Mouse (Mus musculus) cortical plate, adult 2 months (tissue): ENCODE data around the gene Fbxl7. TPM values are rescaled to one million over a fixed set of nuclear protein-coding genes. Genes with fewer than 3 reads are reported as not detected.

Source experiments
- H3K27ac ChIP-seq: fragments of 200-500 bp; 2 replicates; pipeline ENCODE4 v1.5.1; 2012; ENCODE audit warnings: low read length, control low read depth, inconsistent platforms; ENCODE audit not compliant: insufficient read depth
- H3K4me1 ChIP-seq: fragments of 200-500 bp; 2 replicates; pipeline ENCODE4 v1.6.1; 2011; ENCODE audit warnings: low read length; ENCODE audit not compliant: control insufficient read depth, insufficient read depth
- H3K4me3 ChIP-seq: fragments of 200-500 bp; 2 replicates; pipeline ENCODE4 v1.5.1; 2011; ENCODE audit warnings: mild to moderate bottlenecking, low read length, control low read depth; ENCODE audit not compliant: insufficient read depth
- CTCF ChIP-seq: fragments of 200-500 bp; IDR thresholded peaks from 2 replicates; pipeline ENCODE4 v1.5.1; 2011; ENCODE audit warnings: mild to moderate bottlenecking, control low read depth, low read length; ENCODE audit not compliant: insufficient read depth; ENCODE audit errors: extremely low read depth
- POLR2A ChIP-seq: fragments of 200-500 bp; IDR thresholded peaks from 2 replicates; pipeline ENCODE4 v1.6.1; 2011; ENCODE audit warnings: mild to moderate bottlenecking, low read length, control low read depth; ENCODE audit not compliant: insufficient read depth; ENCODE audit errors: extremely low read depth
- polyA plus RNA-seq: library from polyadenylated mRNA; depleted of rRNA; stranded (reverse); fragments of >200 nt; gene quantifications from 2 replicates; pipeline ENCODE4 v1.2.3, GENCODE M21; 2012

Fbxl7 gene
- polyA plus RNA-seq, 1 experiment = 0.96 TPM

DNA sequence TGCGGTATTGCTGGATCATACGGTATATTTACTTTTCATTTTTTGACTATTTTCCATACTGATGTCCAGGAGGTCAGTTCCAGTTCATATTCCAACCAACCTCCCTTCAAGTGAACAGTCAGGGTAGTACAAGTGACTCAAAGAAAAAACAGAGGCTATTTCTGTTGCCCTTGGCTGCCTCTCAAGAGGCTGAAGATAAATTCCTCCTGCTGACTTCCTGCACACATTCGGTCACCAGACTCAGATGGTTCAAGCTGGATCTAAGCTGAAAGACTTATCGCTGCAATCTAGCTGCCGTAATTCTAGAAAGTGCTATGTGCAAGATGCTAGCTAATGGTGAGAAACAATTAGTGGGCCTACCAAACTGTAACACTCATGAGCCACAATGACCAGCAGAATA lies 61.0 kb downstream of the Fbxl7 start:
- Histone ChIP-seq H3K27ac (no peak overlapping the region), H3K4me3 (no peak overlapping the region), H3K4me1 (no peaks in the 10 kb centered on the region)
- TF ChIP-seq CTCF (no peak), POLR2A (no peak)

DNA sequence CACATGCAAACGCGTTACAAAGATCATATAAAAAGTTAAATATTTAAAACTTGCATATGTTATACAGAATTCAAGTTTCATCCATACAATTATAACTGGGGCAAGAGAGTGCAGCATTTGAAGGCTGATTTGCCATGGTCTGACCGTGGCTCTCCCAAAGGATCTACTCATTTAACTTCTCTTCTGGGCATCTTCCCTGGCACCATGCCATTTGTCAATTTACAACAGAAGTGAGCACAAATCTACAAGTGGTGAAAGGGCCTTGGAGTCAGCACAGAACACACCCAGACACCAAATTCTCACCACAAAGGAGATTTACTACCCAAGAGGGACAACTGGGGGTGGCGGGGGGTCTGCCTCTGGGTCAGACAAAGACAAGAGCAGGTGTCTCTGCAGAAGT lies 64.2 kb downstream of the Fbxl7 start:
- no peak overlapping the region for H3K4me3 ChIP-seq
- TF ChIP-seq CTCF (no peak), POLR2A (no peak)
- H3K4me1 ChIP-seq = no peaks in the 10 kb centered on the region
- no peak overlapping the region for H3K27ac ChIP-seq

DNA sequence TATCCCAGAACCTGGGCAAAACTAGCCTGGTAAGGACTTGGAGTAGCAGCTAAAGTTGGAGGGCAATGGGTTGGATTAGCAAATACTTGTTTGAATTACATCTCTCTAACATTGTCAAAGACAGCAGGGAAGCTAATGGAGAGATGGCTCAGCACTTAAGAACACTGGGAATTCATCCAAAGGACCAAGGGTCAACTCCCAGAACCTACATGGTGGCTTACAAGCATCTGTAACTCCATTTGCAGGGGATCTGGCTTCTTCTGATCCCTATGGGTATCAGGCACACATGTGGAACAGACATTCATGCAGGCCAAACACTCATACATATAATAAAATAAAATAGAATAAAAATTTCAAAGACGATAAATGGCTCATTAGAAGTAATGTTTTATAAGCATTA lies 78.4 kb downstream of the Fbxl7 start:
- TF ChIP-seq CTCF (no peak), POLR2A (no peak)
- no peak overlapping the region for H3K27ac ChIP-seq
- H3K4me3 ChIP-seq = no peak overlapping the region
- H3K4me1 ChIP-seq = no peaks in the 10 kb centered on the region

GRCm38 (mm10) chr15:26812856-26813255 lies 82.5 kb downstream of the Fbxl7 start:
- Histone ChIP-seq H3K4me3 (no peak overlapping the region), H3K4me1 (no peaks in the 10 kb centered on the region), H3K27ac (no peak overlapping the region)
- no peak for TF ChIP-seq CTCF
- no peak for TF ChIP-seq POLR2A

- H3K4me3 ChIP-seq = no peak overlapping the region
- TF ChIP-seq CTCF = no peak
- no peak for TF ChIP-seq POLR2A
- H3K27ac ChIP-seq = no peak overlapping the region
- H3K4me1 ChIP-seq = no peaks in the 10 kb centered on the region
These were observed 85.8 kb downstream of the Fbxl7 start for GRCm38 (mm10) chr15:26809569-26809968.

- no peak overlapping the region for H3K4me3 ChIP-seq
- TF ChIP-seq POLR2A = no peak
- TF ChIP-seq CTCF = no peak
- no peaks in the 10 kb centered on the region for H3K4me1 ChIP-seq
- no peak overlapping the region for H3K27ac ChIP-seq
These were observed 91.3 kb downstream of the Fbxl7 start for GRCm38 (mm10) chr15:26804046-26804445.

- TF ChIP-seq POLR2A = no peak
- TF ChIP-seq CTCF = no peak
- no peak overlapping the region for H3K27ac ChIP-seq
- no peaks in the 10 kb centered on the region; the same call in 1 of the 2 replicates for H3K4me1 ChIP-seq
- H3K4me3 ChIP-seq = no peak overlapping the region
These were observed 95.8 kb downstream of the Fbxl7 start for GRCm38 (mm10) chr15:26799457-26800021.

- TF ChIP-seq POLR2A (no peak), CTCF (no peak)
- Histone ChIP-seq H3K4me3 (no peak overlapping the region), H3K27ac (no peak overlapping the region), H3K4me1 (no peaks in the 10 kb centered on the region; the same call in 1 of the 2 replicates)
These were observed 99.4 kb downstream of the Fbxl7 start for GRCm38 (mm10) chr15:26795937-26796336.

DNA sequence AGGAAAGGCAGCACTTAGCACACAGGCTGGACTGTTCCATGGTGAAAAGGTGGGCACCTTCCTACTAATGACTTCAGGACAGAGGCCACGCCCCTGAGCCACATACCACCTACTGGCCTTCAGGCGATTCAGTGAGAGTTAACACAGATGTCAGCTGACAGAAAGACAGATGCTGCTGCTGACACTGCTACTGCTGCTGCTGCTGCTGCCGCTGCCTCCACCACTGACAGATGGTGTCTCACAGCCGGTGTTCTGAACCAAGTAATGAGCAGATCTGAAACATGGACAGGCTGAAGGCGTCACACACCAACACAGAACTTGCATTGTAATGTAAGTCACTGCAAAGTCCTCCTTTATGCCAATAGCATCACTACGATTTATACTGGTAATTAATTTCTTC lies 99.9 kb downstream of the Fbxl7 start:
- Histone ChIP-seq H3K27ac (no peak overlapping the region), H3K4me3 (no peak overlapping the region), H3K4me1 (no peaks in the 10 kb centered on the region; the same call in 1 of the 2 replicates)
- TF ChIP-seq POLR2A = no peak
- no peak for TF ChIP-seq CTCF

- TF ChIP-seq POLR2A = no peak
- TF ChIP-seq CTCF = no peak
- Histone ChIP-seq H3K4me3 (no peak overlapping the region), H3K4me1 (no peaks in the 10 kb centered on the region), H3K27ac (no peak overlapping the region)
These were observed 108.2 kb downstream of the Fbxl7 start for GRCm38 (mm10) chr15:26787148-26787547.

GRCm38 (mm10) chr15:26780557-26780956 lies 114.8 kb downstream of the Fbxl7 start:
- TF ChIP-seq CTCF (no peak), POLR2A (no peak)
- Histone ChIP-seq H3K4me1 (no peaks in the 10 kb centered on the region), H3K27ac (no peak overlapping the region), H3K4me3 (no peak overlapping the region)

GRCm38 (mm10) chr15:26779129-26779528 lies 116.3 kb downstream of the Fbxl7 start:
- Histone ChIP-seq H3K4me1 (no peaks in the 10 kb centered on the region), H3K27ac (no peak overlapping the region), H3K4me3 (no peak overlapping the region)
- TF ChIP-seq CTCF (no peak), POLR2A (no peak)
